Mouse (Mus musculus): ENCODE measurements around the gene Catsper3. TPM values are rescaled to one million over a fixed set of nuclear protein-coding genes. Genes with fewer than 3 reads are reported as not detected.

The Catsper3 gene
- polyA plus RNA-seq, 1 experiment from 2014 or later: not detected

GRCm38 (mm10) chr13:55855793-55856192 lies 71.4 kb downstream of the Catsper3 start:
- no peaks in the 10 kb centered on the region for H3K4me1 ChIP-seq (ENCODE audit: control insufficient read depth, insufficient read depth, low read length)
- ATAC-seq (no peak), DNase-seq (ENCODE audit: low spot score) (no peak)
- no peaks in the 10 kb centered on the region for H3K9me3 ChIP-seq (replicated peaks; ENCODE audit: control insufficient read depth, low read length)
- H3K36me3 ChIP-seq (ENCODE audit: control insufficient read depth, insufficient read depth, low read length): no peaks in the 10 kb centered on the region
- H3K27ac ChIP-seq (ENCODE audit: low read depth, low read length): no peak overlapping the region
- H3K4me2 ChIP-seq (ENCODE audit: low read length): no peak overlapping the region
- H3K9ac ChIP-seq (ENCODE audit: low read length): no peak overlapping the region
- H3K4me3 ChIP-seq (ENCODE audit: low read depth, low read length): no peak overlapping the region
- WGBS: 77% methylated on average over 7 of the region's 7 CpGs
- no peaks in the 10 kb centered on the region for H3K27me3 ChIP-seq (replicated peaks; ENCODE audit: control insufficient read depth, insufficient read depth, low read length)

GRCm38 (mm10) chr13:55858463-55858862 lies 74.1 kb downstream of the Catsper3 start:
- 91% methylated on average over 5 of the region's 5 CpGs for WGBS
- Histone ChIP-seq H3K9me3 (replicated peaks; ENCODE audit: control insufficient read depth, low read length) (no peaks in the 10 kb centered on the region), H3K27me3 (replicated peaks; ENCODE audit: control insufficient read depth, insufficient read depth, low read length) (no peaks in the 10 kb centered on the region), H3K4me3 (ENCODE audit: low read depth, low read length) (no peak overlapping the region), H3K4me1 (ENCODE audit: control insufficient read depth, insufficient read depth, low read length) (no peaks in the 10 kb centered on the region), H3K36me3 (ENCODE audit: control insufficient read depth, insufficient read depth, low read length) (no peaks in the 10 kb centered on the region), H3K27ac (ENCODE audit: low read depth, low read length) (no peak overlapping the region), H3K4me2 (ENCODE audit: low read length) (no peak overlapping the region), H3K9ac (ENCODE audit: low read length) (no peak overlapping the region)
- DNase-seq (ENCODE audit: low spot score) (no peak), ATAC-seq (no peak)

Other genes starting within 250 kb of the Catsper3 start
- gene Ddx41, start 247.9 kb upstream of the Catsper3 start, polyA plus RNA-seq (2014; fragmentation: Nextera tagmentation; extraction: Ambion mirVana): 72.0 and 75.7 TPM in 2 replicates
- 34.3 and 42.5 TPM in 2 replicates for gene Fam193b, start 213.4 kb upstream of the Catsper3 start, polyA plus RNA-seq (2014; fragmentation: Nextera tagmentation; extraction: Ambion mirVana)
- 66.6 and 70.4 TPM in 2 replicates for gene Tmed9, start 210.8 kb upstream of the Catsper3 start, polyA plus RNA-seq (2014; fragmentation: Nextera tagmentation; extraction: Ambion mirVana)
- gene B4galt7, start 184.7 kb upstream of the Catsper3 start, polyA plus RNA-seq (2014; fragmentation: Nextera tagmentation; extraction: Ambion mirVana): 10.4 and 12.2 TPM in 2 replicates
- gene Caml, start 161.6 kb upstream of the Catsper3 start, polyA plus RNA-seq (2014; fragmentation: Nextera tagmentation; extraction: Ambion mirVana): 92.9 and 105 TPM in 2 replicates
- 25.4 and 29.9 TPM in 2 replicates for gene Ddx46, start 149.5 kb upstream of the Catsper3 start, polyA plus RNA-seq (2014; fragmentation: Nextera tagmentation; extraction: Ambion mirVana)
- gene B230219D22Rik, start 91.4 kb upstream of the Catsper3 start, polyA plus RNA-seq (2014; fragmentation: Nextera tagmentation; extraction: Ambion mirVana): 56.4 and 61.4 TPM in 2 replicates
- 128 and 142 TPM in 2 replicates for gene Txndc15, start 69.9 kb upstream of the Catsper3 start, polyA plus RNA-seq (2014; fragmentation: Nextera tagmentation; extraction: Ambion mirVana)
- 16.5 and 19.7 TPM in 2 replicates for gene Pcbd2, start 57.2 kb upstream of the Catsper3 start, polyA plus RNA-seq (2014; fragmentation: Nextera tagmentation; extraction: Ambion mirVana)
- gene Pitx1, start 51.6 kb downstream of the Catsper3 start, polyA plus RNA-seq (2014; fragmentation: Nextera tagmentation; extraction: Ambion mirVana): not detected in 2 replicates

All from forebrain, embryonic 14.5 days (tissue).